Comparison of ENCODE assay signal across 16 mouse cellular contexts in the genomic region with DNA sequence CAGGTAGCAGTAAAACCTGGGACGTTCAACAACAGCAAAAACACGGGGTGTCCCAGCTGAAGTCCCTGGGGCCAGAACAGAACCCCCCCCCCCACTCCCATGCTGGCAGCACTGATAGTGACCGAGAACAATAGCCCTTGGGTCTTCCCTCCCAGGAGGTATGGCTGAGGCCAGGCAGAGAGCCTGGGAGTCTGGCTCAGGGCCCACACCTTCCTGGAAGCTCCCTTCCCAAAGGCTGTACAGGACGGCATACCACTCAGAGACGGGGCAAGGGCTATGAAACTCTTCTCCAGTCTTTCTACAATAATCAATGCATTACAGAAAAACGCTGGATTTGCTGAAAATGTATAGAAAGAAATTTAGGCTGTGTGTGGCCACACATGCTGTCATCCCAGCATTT. TPM values are rescaled to one million over a fixed set of nuclear protein-coding genes. Genes with fewer than 3 reads are reported as not detected.
DNase-seq lines count a peak whose midpoint lies in the region; ATAC-seq and TF ChIP-seq lines count a peak whose summit lies in the region.
"Had no signal": no experiment of that assay in that cellular context is flagged by ENCODE, and none has a peak within 500 bp of the region (broad histone marks: within the 10 kb centered on the region; RNA-seq: fewer than 3 reads in every experiment).

No protein-coding gene starts in this region.

- 0 out of 2 replicates have a peak overlapping the region, but pooled peaks have one; percentile 5 for H3K9ac ChIP-seq in heart, adult 2 months (ENCODE audit: low read depth, low read length)
- no peak overlapping the region for H3K9ac ChIP-seq in heart, embryonic 11.5 days (ENCODE audit: low read depth, low read length)
- no peak overlapping the region for H3K9ac ChIP-seq in midbrain, embryonic 11.5 days (ENCODE audit: low read length)
- no peak overlapping the region for H3K9ac ChIP-seq in midbrain, embryonic 15.5 days
- H3K9ac ChIP-seq: forebrain, embryonic 15.5 days; heart, embryonic 12.5 days; hindbrain, embryonic 12.5 days had no signal

- H3K9me3 ChIP-seq in heart, embryonic 11.5 days (replicated peaks; ENCODE audit: control insufficient read depth, low read length) = no peaks in the 10 kb centered on the region
- no peaks in the 10 kb centered on the region for H3K9me3 ChIP-seq in midbrain, embryonic 11.5 days (ENCODE audit: control insufficient read depth, low read length)
- H3K9me3 ChIP-seq in midbrain, embryonic 15.5 days = no peaks in the 10 kb centered on the region
- H3K9me3 ChIP-seq: embryonic facial prominence, embryonic 10.5 days; forebrain, embryonic 15.5 days; heart, embryonic 12.5 days; hindbrain, embryonic 12.5 days had no signal

- peak; percentile 20 for DNase-seq in cerebellum, adult 9-11 months
- no peak for DNase-seq in cerebellum, postnatal 14 days
- DNase-seq in heart, adult 2 months = peak in 1 of 2 experiments; percentile 38
- DNase-seq in midbrain, embryonic 11.5 days (ENCODE audit: low spot score, missing footprints) = peak; percentile 10
- DNase-seq: adrenal gland, postnatal 25 days; cerebellum, adult 11-12 months; cerebellum, adult 9-10 months; gastrocnemius, postnatal 10 days; heart, postnatal 36 days had no signal

- no peak for TF ChIP-seq EP300 in heart, adult 2 months (IDR thresholded peaks at IDR 0.05; ENCODE audit: insufficient read depth, low read depth, low read length)

- peak overlapping the region; percentile 45; the same call in 1 of the 2 replicates for H3K27ac ChIP-seq in heart, adult 2 months
- H3K27ac ChIP-seq in heart, embryonic 11.5 days (ENCODE audit: low read depth, low read length) = no peak overlapping the region
- no peak overlapping the region for H3K27ac ChIP-seq in midbrain, embryonic 11.5 days (ENCODE audit: low read depth, low read length)
- no peak overlapping the region for H3K27ac ChIP-seq in midbrain, embryonic 15.5 days
- H3K27ac ChIP-seq: embryonic facial prominence, embryonic 10.5 days; forebrain, embryonic 15.5 days; hindbrain, embryonic 12.5 days; hindbrain, postnatal 0 days had no signal

- peaks cover 6% of the 10 kb centered on the region; the same call in 1 of the 2 replicates for H3K4me1 ChIP-seq in heart, adult 2 months (ENCODE audit: control insufficient read depth, insufficient read depth, low read length)
- no peaks in the 10 kb centered on the region for H3K4me1 ChIP-seq in heart, embryonic 11.5 days (ENCODE audit: control insufficient read depth, insufficient read depth, low read length)
- H3K4me1 ChIP-seq in midbrain, embryonic 11.5 days (ENCODE audit: control insufficient read depth, insufficient read depth, low read length) = no peaks in the 10 kb centered on the region
- H3K4me1 ChIP-seq in midbrain, embryonic 15.5 days = no peaks in the 10 kb centered on the region
- H3K4me1 ChIP-seq: embryonic facial prominence, embryonic 10.5 days; forebrain, embryonic 15.5 days; hindbrain, embryonic 12.5 days had no signal

- H3K4me2 ChIP-seq in heart, embryonic 11.5 days = no peak overlapping the region
- no peak overlapping the region for H3K4me2 ChIP-seq in midbrain, embryonic 11.5 days
- no peak overlapping the region for H3K4me2 ChIP-seq in midbrain, embryonic 15.5 days
- H3K4me2 ChIP-seq: forebrain, embryonic 15.5 days; heart, embryonic 12.5 days; hindbrain, embryonic 12.5 days had no signal

- 15% methylated on average over 6 of the region's 6 CpGs for WGBS in heart, adult 2 months
- 61% methylated on average over 6 of the region's 6 CpGs for WGBS in heart, embryonic 11.5 days (ENCODE audit: insufficient replicate concordance)
- WGBS in midbrain, embryonic 11.5 days = 74% methylated on average over 6 of the region's 6 CpGs
- WGBS in midbrain, embryonic 15.5 days = 65% methylated on average over 6 of the region's 6 CpGs

- no peak for ATAC-seq in heart, embryonic 11.5 days (replicated peaks; ENCODE audit: insufficient number of reproducible peaks, low FRiP score, low TSS enrichment)
- no peak for ATAC-seq in midbrain, embryonic 11.5 days (ENCODE audit: low FRiP score)
- ATAC-seq in midbrain, embryonic 15.5 days (replicated peaks) = no peak
- ATAC-seq: forebrain, embryonic 15.5 days; hindbrain, postnatal 0 days had no signal

- H3K4me3 ChIP-seq in heart, adult 2 months = no peak overlapping the region
- H3K4me3 ChIP-seq in heart, embryonic 11.5 days (ENCODE audit: low read depth, low read length) = no peak overlapping the region
- no peak overlapping the region for H3K4me3 ChIP-seq in midbrain, embryonic 11.5 days (ENCODE audit: low read depth, low read length)
- H3K4me3 ChIP-seq in midbrain, embryonic 15.5 days = no peak overlapping the region
- H3K4me3 ChIP-seq: embryonic facial prominence, embryonic 10.5 days; forebrain, embryonic 15.5 days; heart, embryonic 12.5 days; hindbrain, embryonic 12.5 days had no signal

- H3K27me3 ChIP-seq in heart, adult 2 months (ENCODE audit: control insufficient read depth, insufficient read depth, low read length) = no peaks in the 10 kb centered on the region
- no peaks in the 10 kb centered on the region for H3K27me3 ChIP-seq in heart, embryonic 11.5 days (ENCODE audit: control insufficient read depth, insufficient read depth, low read length)
- no peaks in the 10 kb centered on the region for H3K27me3 ChIP-seq in midbrain, embryonic 11.5 days (ENCODE audit: control insufficient read depth, insufficient read depth, low read length)
- no peaks in the 10 kb centered on the region for H3K27me3 ChIP-seq in midbrain, embryonic 15.5 days (replicated peaks)
- H3K27me3 ChIP-seq: forebrain, embryonic 15.5 days; hindbrain, embryonic 12.5 days had no signal

- TF ChIP-seq POLR2A in heart, adult 2 months (IDR thresholded peaks at IDR 0.05; ENCODE audit: insufficient read depth, low read depth, low read length) = no peak

- peaks cover 4% of the 10 kb centered on the region; the same call in 1 of the 2 replicates for H3K36me3 ChIP-seq in heart, adult 2 months (ENCODE audit: control insufficient read depth, insufficient read depth, low read length)
- H3K36me3 ChIP-seq in heart, embryonic 11.5 days (ENCODE audit: control insufficient read depth, insufficient read depth, low read length) = no peaks in the 10 kb centered on the region
- H3K36me3 ChIP-seq in midbrain, embryonic 11.5 days (ENCODE audit: control insufficient read depth, insufficient read depth, low read length) = no peaks in the 10 kb centered on the region
- H3K36me3 ChIP-seq in midbrain, embryonic 15.5 days (replicated peaks) = no peaks in the 10 kb centered on the region
- H3K36me3 ChIP-seq: embryonic facial prominence, embryonic 10.5 days; forebrain, embryonic 15.5 days; heart, embryonic 12.5 days; hindbrain, embryonic 12.5 days had no signal

- no peak for TF ChIP-seq CTCF in heart, adult 2 months (IDR thresholded peaks at IDR 0.05)

- H3K79me2 ChIP-seq in heart, adult 2 months (replicated peaks; ENCODE audit: control insufficient read depth, insufficient read depth, low read length) = no peaks in the 10 kb centered on the region

- intact Hi-C loops in heart, adult 2 months (cut with DNase I) = loop anchor here (1.0 to 5.0 kb wide), 5 partner anchors 20 to 376 kb away; no protein-coding TSS in a partner anchor

RNA-seq across cellular contexts. Expression of gene Coq8a, which starts 24.7 kb away (rescaled TPM):
- 100 to 1,000 TPM; 783 to 919 TPM for total RNA-seq in heart, adult 2 months (2021)
- 468 and 899 TPM in 2 replicates for polyA plus RNA-seq in heart, adult 2 months (2012; rRNA removed)
- 8.6 and 10.8 TPM in 2 replicates for polyA plus RNA-seq in heart, embryonic 11.5 days (2014; fragmentation: Nextera tagmentation; extraction: Ambion mirVana)
- polyA plus RNA-seq in midbrain, embryonic 11.5 days (2014; fragmentation: Nextera tagmentation; extraction: Ambion mirVana) = 0.93 and 1.8 TPM in 2 replicates
- 2.7 and 3.9 TPM in 2 replicates for polyA plus RNA-seq in midbrain, embryonic 15.5 days (2015; fragmentation: Nextera tagmentation; extraction: Ambion mirVana)

Comparison
In these comparisons a context has a peak if more than half of its experiments do, and no peak if none do; other contexts are left out.
1. DNase-seq: peak in cerebellum, adult 9-11 months (single experiment) and midbrain, embryonic 11.5 days (single experiment); none in cerebellum, postnatal 14 days (0 of 2).
2. RNA of gene Coq8a, which starts 24.7 kb away (polyA plus RNA-seq): 468 to 899 TPM in heart, adult 2 months; 8.6 to 10.8 TPM in heart, embryonic 11.5 days, 2.7 to 3.9 TPM in midbrain, embryonic 15.5 days and 0.93 to 1.8 TPM in midbrain, embryonic 11.5 days; every median in the first group is over 10 times any median in the second.